Comparison of ENCODE assay signal across 8 mouse cellular contexts in genomic region chr7:125966402-125967261, GRCm38 (mm10).
DNase-seq lines count a peak whose midpoint lies in the region; ATAC-seq and TF ChIP-seq lines count a peak whose summit lies in the region.

No protein-coding gene starts in this region.

- no peaks in the 10 kb centered on the region for H3K36me3 ChIP-seq in forebrain, embryonic 13.5 days (ENCODE audit: poor library complexity, severe bottlenecking)
- H3K36me3 ChIP-seq in forebrain, embryonic 11.5 days (ENCODE audit: control insufficient read depth, insufficient read depth, low read length) = no peaks in the 10 kb centered on the region
- no peaks in the 10 kb centered on the region for H3K36me3 ChIP-seq in thymus, adult 2 months (ENCODE audit: control insufficient read depth, insufficient read depth, low read length)

- H3K27me3 ChIP-seq in forebrain, embryonic 13.5 days = no peaks in the 10 kb centered on the region
- no peaks in the 10 kb centered on the region for H3K27me3 ChIP-seq in forebrain, embryonic 11.5 days (ENCODE audit: control insufficient read depth, insufficient read depth, low read length)
- no peaks in the 10 kb centered on the region for H3K27me3 ChIP-seq in thymus, adult 2 months (ENCODE audit: control insufficient read depth, insufficient read depth, low read length)

- no peak for TF ChIP-seq POLR2A in thymus, adult 2 months (IDR thresholded peaks at IDR 0.05; ENCODE audit: control insufficient read depth, extremely low read depth, insufficient read depth, low read length, poor library complexity)

- no peaks in the 10 kb centered on the region for H3K9me3 ChIP-seq in forebrain, embryonic 13.5 days (replicated peaks)
- H3K9me3 ChIP-seq in forebrain, embryonic 11.5 days (ENCODE audit: control insufficient read depth, low read length) = no peaks in the 10 kb centered on the region

- no peak overlapping the region for H3K4me3 ChIP-seq in forebrain, embryonic 13.5 days
- no peak overlapping the region for H3K4me3 ChIP-seq in forebrain, embryonic 11.5 days (ENCODE audit: low read depth, low read length)
- no peak overlapping the region for H3K4me3 ChIP-seq in thymus, adult 2 months (ENCODE audit: control insufficient read depth, insufficient read depth, low read length)

- no peak overlapping the region for H3K27ac ChIP-seq in forebrain, embryonic 13.5 days
- no peak overlapping the region for H3K27ac ChIP-seq in forebrain, embryonic 11.5 days (ENCODE audit: low read depth, low read length)
- no peak overlapping the region for H3K27ac ChIP-seq in thymus, adult 2 months (ENCODE audit: control insufficient read depth, insufficient read depth, low read length)

- no peak for TF ChIP-seq CTCF in thymus, adult 2 months (IDR thresholded peaks at IDR 0.05; ENCODE audit: borderline replicate concordance, control insufficient read depth, extremely low read depth, insufficient read depth, low read length, poor library complexity)

- H3K4me2 ChIP-seq in forebrain, embryonic 13.5 days = no peak overlapping the region
- H3K4me2 ChIP-seq in forebrain, embryonic 11.5 days (ENCODE audit: low read depth, low read length, severe bottlenecking) = no peak overlapping the region

- WGBS in forebrain, embryonic 13.5 days = 65% methylated on average over 16 of the region's 16 CpGs
- WGBS in forebrain, embryonic 11.5 days = 81% methylated on average over 16 of the region's 16 CpGs
- 73% methylated on average over 16 of the region's 16 CpGs for WGBS in thymus, adult 2 months

- DNase-seq in forebrain, embryonic 11.5 days (ENCODE audit: low spot score) = no peak
- peak; percentile 39 to 55 for DNase-seq in right cerebral cortex, postnatal 10 days (ENCODE audit: low spot score in 2 of 2)
- DNase-seq in right cerebral cortex, postnatal 4 days = no peak
- DNase-seq in lung, postnatal 14 days = peak; percentile 33
- DNase-seq in thymus, adult 2 months = no peak
- no peak for DNase-seq in layer of hippocampus, postnatal 25 days (ENCODE audit: extremely low spot score in 1 of 2, low spot score in 1 of 2)

- H3K4me1 ChIP-seq in forebrain, embryonic 13.5 days = peaks cover 9% of the 10 kb centered on the region; the same call in 1 of the 2 replicates
- no peaks in the 10 kb centered on the region for H3K4me1 ChIP-seq in forebrain, embryonic 11.5 days (replicated peaks; ENCODE audit: control insufficient read depth, insufficient read depth, low read length)
- H3K4me1 ChIP-seq in thymus, adult 2 months (replicated peaks; ENCODE audit: control insufficient read depth, insufficient read depth, low read length) = no peaks in the 10 kb centered on the region

- H3K9ac ChIP-seq in forebrain, embryonic 13.5 days = 0 out of 2 replicates have a peak overlapping the region, but pooled peaks have one; percentile 30
- H3K9ac ChIP-seq in forebrain, embryonic 11.5 days (ENCODE audit: low read length) = no peak overlapping the region

- no peak for ATAC-seq in forebrain, embryonic 13.5 days
- no peak for ATAC-seq in forebrain, embryonic 11.5 days (replicated peaks; ENCODE audit: low FRiP score)
- no peak for ATAC-seq in megakaryocyte-erythroid progenitor cell, adult 5-6 weeks (replicated peaks; ENCODE audit: low FRiP score, low TSS enrichment, poor library complexity, severe bottlenecking)

Comparison
In these comparisons a context has a peak if more than half of its experiments do, and no peak if none do; other contexts are left out.
1. DNase-seq: peak in right cerebral cortex, postnatal 10 days (2 of 2) and lung, postnatal 14 days (single experiment); none in forebrain, embryonic 11.5 days (single experiment), right cerebral cortex, postnatal 4 days (single experiment), thymus, adult 2 months (single experiment) and layer of hippocampus, postnatal 25 days (0 of 2).